Mouse (Mus musculus) liver, postnatal 0 days (tissue): ENCODE results near the gene Wnt5b. TPM values are rescaled to one million over a fixed set of nuclear protein-coding genes. Genes with fewer than 3 reads are reported as not detected.

ENCODE experiments used
- ATAC-seq: fragments of 200-750 bp; cut with Nextera tagmentation; 2 replicates; pipeline ENCODE4 v1.8.0; 2017; ENCODE audit warnings: mild to moderate bottlenecking, moderate library complexity
- DNase-seq: peaks from one replicate; pipeline ENCODE4 v3.0.0-alpha.2; 2016
- H3K27ac ChIP-seq: fragments of 300-500 bp; sonication (generic); 2 replicates; pipeline ENCODE4 v1.5.1; 2014; ENCODE audit warnings: antibody characterized with exemption, moderate library complexity, mild to moderate bottlenecking, low read depth
- H3K27me3 ChIP-seq: fragments of 300-500 bp; sonication (generic); 2 replicates; pipeline ENCODE4 v1.6.1; 2014; ENCODE audit warnings: low read length, control low read depth, mixed read lengths; ENCODE audit not compliant: insufficient read depth
- H3K36me3 ChIP-seq: fragments of 300-500 bp; sonication (generic); replicated peaks from 2 replicates; pipeline ENCODE4 v1.6.1; 2014; ENCODE audit warnings: mild to moderate bottlenecking, control low read depth, low read length, moderate library complexity, mixed read lengths; ENCODE audit not compliant: insufficient read depth
- H3K4me1 ChIP-seq: fragments of 300-500 bp; sonication (generic); 2 replicates; pipeline ENCODE4 v1.6.1; 2014; ENCODE audit warnings: antibody characterized with exemption, mild to moderate bottlenecking, control low read depth; ENCODE audit not compliant: insufficient read depth
- H3K4me2 ChIP-seq: fragments of 300-500 bp; sonication (generic); 2 replicates; pipeline ENCODE4 v1.6.1; 2014; ENCODE audit warnings: low read depth, mild to moderate bottlenecking, low read length, moderate library complexity, mixed read lengths
- H3K4me3 ChIP-seq: fragments of 300-500 bp; sonication (generic); 2 replicates; pipeline ENCODE4 v1.5.1; 2014; ENCODE audit warnings: low read depth, low read length
- H3K9ac ChIP-seq: fragments of 300-500 bp; sonication (generic); replicated peaks from 2 replicates; pipeline ENCODE4 v1.6.1; 2014; ENCODE audit warnings: mild to moderate bottlenecking, moderate library complexity
- H3K9me3 ChIP-seq: fragments of 300-500 bp; sonication (generic); 2 replicates; pipeline ENCODE4 v1.6.1; 2016; ENCODE audit warnings: mild to moderate bottlenecking, control low read depth, low read length, mixed read lengths
- CTCF ChIP-seq: sonication (generic); IDR thresholded peaks from 2 replicates; pipeline ENCODE4 v1.5.1; 2016; ENCODE audit warnings: antibody characterized with exemption, low read depth
- EP300 ChIP-seq: IDR thresholded peaks from 2 replicates; pipeline ENCODE4 v1.6.1; 2016; ENCODE audit warnings: antibody characterized with exemption, low read depth, mild to moderate bottlenecking
- WGBS: fragments of 180-500 bp; shearing (Covaris S2); extraction: QIAGEN DNeasy Blood & Tissue Kit; methylation state at CpG from one replicate; pipeline ENCODE4 v1.1.7; 2014; ENCODE audit not compliant: insufficient replicate concordance; 5-methylcytosine and 5-hydroxymethylcytosine counted together
- polyA plus RNA-seq: library from polyadenylated mRNA; unstranded; fragments of >200 nt; fragmentation: Nextera tagmentation; extraction: Ambion mirVana; gene quantifications from 2 replicates; pipeline ENCODE4 v1.2.1, GENCODE M21; 2015

Gene Wnt5b
- polyA plus RNA-seq, 1 experiment from 2014 or later, result 0.31 TPM

DNA sequence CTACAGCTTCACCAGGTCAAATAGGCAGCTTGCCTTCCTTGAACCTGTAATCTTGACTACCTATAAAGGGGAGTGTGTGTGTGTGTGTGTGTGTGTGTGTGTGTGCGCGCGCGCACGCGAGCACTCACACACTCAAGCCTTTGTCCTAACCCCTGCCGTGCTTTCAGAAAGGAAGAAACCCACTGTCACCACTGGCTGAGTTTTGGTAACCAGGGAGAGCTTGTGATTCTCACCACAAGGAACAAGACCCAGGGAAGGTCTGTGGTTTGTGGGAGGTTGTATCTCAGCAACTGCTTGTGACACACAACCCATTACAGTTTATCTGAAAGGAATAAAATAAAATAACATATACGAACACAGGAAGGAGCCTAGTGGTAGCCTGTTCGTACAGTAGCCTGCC is 135.6 kb downstream of the Wnt5b start:
- no peak overlapping the region for H3K9ac ChIP-seq
- no peak for TF ChIP-seq CTCF
- no peak for TF ChIP-seq EP300
- 52% methylated on average over 9 of the region's 9 CpGs for WGBS
- peaks cover 33% of the 10 kb centered on the region for H3K4me1 ChIP-seq
- no peaks in the 10 kb centered on the region for H3K27me3 ChIP-seq
- DNase-seq, result no peak
- no peaks in the 10 kb centered on the region for H3K9me3 ChIP-seq
- peak overlapping the region; percentile 90 for H3K27ac ChIP-seq
- H3K4me3 ChIP-seq, result no peak overlapping the region
- ATAC-seq, result no peak
- no peaks in the 10 kb centered on the region for H3K36me3 ChIP-seq
- H3K4me2 ChIP-seq, result 0 out of 2 replicates have a peak overlapping the region, but pooled peaks have one; percentile 47

GRCm38 (mm10) chr6:119407818-119408217 is 136.3 kb downstream of the Wnt5b start:
- Histone ChIP-seq H3K36me3 (no peaks in the 10 kb centered on the region), H3K9me3 (no peaks in the 10 kb centered on the region), H3K4me1 (peaks cover 37% of the 10 kb centered on the region), H3K9ac (0 out of 2 replicates have a peak overlapping the region, but pooled peaks have one; percentile 0), H3K27ac (peak overlapping the region; percentile 90), H3K4me3 (no peak overlapping the region), H3K27me3 (no peaks in the 10 kb centered on the region), H3K4me2 (peak overlapping the region; percentile 47; the same call in 1 of the 2 replicates)
- TF ChIP-seq EP300, result no peak
- TF ChIP-seq CTCF, result no peak
- 36% methylated on average over 5 of the region's 6 CpGs for WGBS
- DNase-seq, result no peak
- ATAC-seq, result no peak

DNA sequence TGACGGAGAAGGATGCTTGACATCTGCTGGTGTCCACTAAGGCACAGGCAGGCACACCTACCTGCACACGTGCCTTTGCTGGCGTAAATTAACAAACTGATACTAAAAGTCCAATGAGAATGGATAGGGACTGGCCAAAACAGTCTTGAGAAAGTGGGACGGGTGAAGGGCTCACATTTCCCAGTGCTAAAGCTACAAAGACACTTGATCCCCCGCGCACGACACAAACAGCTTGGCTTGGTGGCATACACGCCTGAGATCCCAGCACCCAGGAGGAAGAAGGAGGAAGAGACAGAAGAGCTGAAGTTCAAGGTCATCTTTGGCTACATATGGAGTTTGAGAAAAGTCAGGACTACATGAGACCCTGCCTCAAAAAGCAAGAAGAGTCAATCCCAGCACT is 137.6 kb downstream of the Wnt5b start:
- no peak for ATAC-seq
- no peak for DNase-seq
- Histone ChIP-seq H3K27ac (peak overlapping the region; percentile 80), H3K4me2 (no peak overlapping the region), H3K4me1 (peaks cover 47% of the 10 kb centered on the region), H3K9ac (no peak overlapping the region), H3K36me3 (no peaks in the 10 kb centered on the region), H3K4me3 (no peak overlapping the region), H3K27me3 (no peaks in the 10 kb centered on the region), H3K9me3 (no peaks in the 10 kb centered on the region)
- WGBS, result 88% methylated on average over 8 of the region's 8 CpGs
- TF ChIP-seq EP300 (no peak), CTCF (no peak)

DNA sequence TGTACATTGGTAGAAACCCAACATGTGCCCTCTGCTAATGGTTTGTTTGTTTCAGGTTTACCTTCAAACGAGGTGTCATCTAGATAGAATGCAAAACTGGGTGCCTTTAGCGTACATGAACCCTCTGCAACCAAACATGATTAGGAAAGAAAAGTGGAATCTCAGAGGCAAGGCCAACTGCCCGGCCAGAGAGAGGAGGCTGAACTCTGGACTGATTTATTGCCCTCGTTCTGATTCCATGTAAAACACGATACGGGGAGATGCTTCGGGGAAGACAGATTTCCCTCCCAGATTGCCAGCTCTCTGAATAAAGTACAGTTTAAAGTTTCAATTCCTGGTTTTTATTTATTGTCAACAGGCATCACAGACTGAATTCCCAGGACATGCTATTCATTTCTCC is 138.8 kb downstream of the Wnt5b start:
- H3K27me3 ChIP-seq, result no peaks in the 10 kb centered on the region
- WGBS, result 60% methylated on average over 7 of the region's 7 CpGs
- TF ChIP-seq EP300, result no peak
- TF ChIP-seq CTCF, result no peak
- H3K27ac ChIP-seq, result peak overlapping the region; percentile 80
- H3K4me1 ChIP-seq, result peaks cover 49% of the 10 kb centered on the region
- no peaks in the 10 kb centered on the region for H3K9me3 ChIP-seq
- no peaks in the 10 kb centered on the region for H3K36me3 ChIP-seq
- peak; percentile 53 for ATAC-seq
- no peak overlapping the region for H3K9ac ChIP-seq
- H3K4me2 ChIP-seq, result 0 out of 2 replicates have a peak overlapping the region, but pooled peaks have one; percentile 26
- H3K4me3 ChIP-seq, result no peak overlapping the region
- DNase-seq, result no peak

- 66% methylated on average over 4 of the region's 4 CpGs for WGBS
- TF ChIP-seq EP300 (no peak; the same call in 1 of the 2 replicates), CTCF (no peak)
These were observed 139.3 kb downstream of the Wnt5b start for GRCm38 (mm10) chr6:119404854-119405253.

GRCm38 (mm10) chr6:119402976-119403375 is 141.2 kb downstream of the Wnt5b start:
- WGBS, result 48% methylated on average over 3 of the region's 3 CpGs
- no peak overlapping the region for H3K9ac ChIP-seq
- no peak overlapping the region for H3K4me2 ChIP-seq
- H3K27ac ChIP-seq, result no peak overlapping the region
- no peaks in the 10 kb centered on the region for H3K36me3 ChIP-seq
- no peak for TF ChIP-seq EP300
- TF ChIP-seq CTCF, result no peak
- no peaks in the 10 kb centered on the region for H3K27me3 ChIP-seq
- DNase-seq (no peak), ATAC-seq (peak; percentile 13; the same call in 1 of the 2 replicates)
- H3K4me1 ChIP-seq, result peaks cover 47% of the 10 kb centered on the region
- H3K9me3 ChIP-seq, result no peaks in the 10 kb centered on the region
- H3K4me3 ChIP-seq, result no peak overlapping the region

More at GRCm38 (mm10) chr6:119404854-119405253, 139.3 kb downstream of the Wnt5b start:
- Histone ChIP-seq H3K27ac (peak overlapping the region; percentile 80), H3K4me1 (peaks cover 53% of the 10 kb centered on the region), H3K9me3 (no peaks in the 10 kb centered on the region), H3K4me2 (no peak overlapping the region), H3K9ac (no peak overlapping the region), H3K4me3 (no peak overlapping the region), H3K27me3 (no peaks in the 10 kb centered on the region), H3K36me3 (no peaks in the 10 kb centered on the region)
- DNase-seq (no peak), ATAC-seq (peak; percentile 68)
